Mouse (Mus musculus): ENCODE results near the gene Rassf10. TPM values are rescaled to one million over a fixed set of nuclear protein-coding genes. Genes with fewer than 3 reads are reported as not detected.

The Rassf10 gene
- polyA plus RNA-seq, 1 experiment, result not detected

- TF ChIP-seq GATA1 (IDR thresholded peaks at IDR 0.05; ENCODE audit: borderline replicate concordance, low read length), result no peak
- Histone ChIP-seq H3K4me3 (replicated peaks) (no peak overlapping the region), H3K27me3 (replicated peaks) (peaks cover 53% of the 10 kb centered on the region), H3K36me3 (replicated peaks; ENCODE audit: low read length) (no peaks in the 10 kb centered on the region), H3K9me3 (peaks cover 18% of the 10 kb centered on the region), H3K4me1 (peaks cover 7% of the 10 kb centered on the region; the same call in 1 of the 2 replicates)
These were observed 2.2 kb downstream of the Rassf10 start for GRCm38 (mm10) chr7:112955955-112956354.

- no peak for TF ChIP-seq GATA1 (IDR thresholded peaks at IDR 0.05; ENCODE audit: borderline replicate concordance, low read length)
- no peak for TF ChIP-seq FLI1 (IDR thresholded peaks at IDR 0.05; ENCODE audit: low read length)
- H3K4me1 ChIP-seq, result peaks cover 7% of the 10 kb centered on the region; the same call in 1 of the 2 replicates
- H3K4me3 ChIP-seq (replicated peaks), result no peak overlapping the region
- peaks cover 49% of the 10 kb centered on the region for H3K27me3 ChIP-seq (replicated peaks)
- H3K36me3 ChIP-seq (replicated peaks; ENCODE audit: low read length), result no peaks in the 10 kb centered on the region
- H3K9me3 ChIP-seq, result peaks cover 18% of the 10 kb centered on the region
These were observed 3.2 kb downstream of the Rassf10 start for GRCm38 (mm10) chr7:112956961-112957360.

- peaks cover 18% of the 10 kb centered on the region for H3K9me3 ChIP-seq
- H3K36me3 ChIP-seq (replicated peaks; ENCODE audit: low read length), result no peaks in the 10 kb centered on the region
- no peak for TF ChIP-seq GATA1 (IDR thresholded peaks at IDR 0.05; ENCODE audit: borderline replicate concordance, low read length)
- no peak for TF ChIP-seq FLI1 (IDR thresholded peaks at IDR 0.05; ENCODE audit: low read length)
- H3K4me1 ChIP-seq, result peaks cover 7% of the 10 kb centered on the region; the same call in 1 of the 2 replicates
- no peak overlapping the region for H3K4me3 ChIP-seq (replicated peaks)
- peaks cover 49% of the 10 kb centered on the region for H3K27me3 ChIP-seq (replicated peaks)
These were observed 3.9 kb downstream of the Rassf10 start for GRCm38 (mm10) chr7:112957630-112958029.

GRCm38 (mm10) chr7:112966382-112966781, 12.6 kb downstream of the Rassf10 start:
- TF ChIP-seq FLI1 (IDR thresholded peaks at IDR 0.05; ENCODE audit: low read length), result no peak
- Histone ChIP-seq H3K4me1 (no peaks in the 10 kb centered on the region), H3K4me3 (replicated peaks) (no peak overlapping the region), H3K9me3 (no peaks in the 10 kb centered on the region), H3K27me3 (replicated peaks) (no peaks in the 10 kb centered on the region), H3K36me3 (replicated peaks; ENCODE audit: low read length) (no peaks in the 10 kb centered on the region)

DNA sequence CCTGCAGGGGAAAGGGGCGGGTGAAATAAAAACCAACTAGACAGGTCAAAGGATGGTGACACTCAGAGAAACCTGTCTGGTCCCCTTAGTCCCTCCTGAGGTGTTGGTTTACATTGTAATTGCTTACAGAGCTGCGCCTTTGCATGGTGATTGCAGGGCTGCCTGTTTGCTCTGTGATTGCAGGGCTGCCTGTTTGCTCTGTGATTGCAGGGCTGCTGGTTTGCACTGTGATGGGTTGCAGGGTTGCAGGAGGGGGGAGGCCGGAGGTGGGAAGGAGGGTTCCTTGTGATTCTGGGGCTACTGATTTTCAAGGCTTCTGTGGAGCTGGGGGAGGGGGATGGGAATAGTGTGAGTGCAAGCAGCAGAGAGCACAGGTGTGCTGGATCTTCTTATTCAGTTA, 13.0 kb downstream of the Rassf10 start:
- TF ChIP-seq FLI1 (IDR thresholded peaks at IDR 0.05; ENCODE audit: low read length), result no peak
- TF ChIP-seq GATA1 (IDR thresholded peaks at IDR 0.05; ENCODE audit: borderline replicate concordance, low read length), result no peak
- no peaks in the 10 kb centered on the region for H3K9me3 ChIP-seq
- H3K4me3 ChIP-seq (replicated peaks), result no peak overlapping the region
- H3K4me1 ChIP-seq, result no peaks in the 10 kb centered on the region
- H3K27me3 ChIP-seq (replicated peaks), result no peaks in the 10 kb centered on the region
- H3K36me3 ChIP-seq (replicated peaks; ENCODE audit: low read length), result no peaks in the 10 kb centered on the region

DNA sequence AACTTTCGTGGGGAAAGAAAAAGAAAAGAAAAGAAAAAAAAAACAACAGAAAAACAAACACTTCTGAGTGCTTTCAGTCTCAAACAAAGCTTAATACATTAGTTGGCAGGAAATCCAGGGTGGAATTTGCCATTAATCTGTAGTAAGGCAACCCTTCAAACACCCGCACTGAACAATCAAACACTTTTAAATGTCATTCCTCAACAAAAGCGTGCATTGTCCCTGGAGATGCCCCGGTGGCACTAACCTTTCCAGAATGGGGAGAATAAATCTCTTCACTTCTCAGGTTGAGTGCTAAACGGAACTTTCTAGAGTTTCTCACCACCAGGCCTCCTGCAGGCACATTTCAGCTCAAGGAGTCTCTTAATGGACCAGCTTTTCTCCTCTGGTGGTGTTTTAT, 29.6 kb downstream of the Rassf10 start:
- peaks cover 3% of the 10 kb centered on the region for H3K27me3 ChIP-seq (replicated peaks)
- H3K9me3 ChIP-seq, result no peaks in the 10 kb centered on the region
- TF ChIP-seq GATA1 (IDR thresholded peaks at IDR 0.05; ENCODE audit: borderline replicate concordance, low read length) (no peak), FLI1 (IDR thresholded peaks at IDR 0.05; ENCODE audit: low read length) (no peak)
- H3K4me3 ChIP-seq (replicated peaks), result no peak overlapping the region
- H3K36me3 ChIP-seq (replicated peaks; ENCODE audit: low read length), result no peaks in the 10 kb centered on the region
- no peaks in the 10 kb centered on the region for H3K4me1 ChIP-seq

- no peak overlapping the region for H3K4me3 ChIP-seq (replicated peaks)
- H3K36me3 ChIP-seq (replicated peaks; ENCODE audit: low read length), result no peaks in the 10 kb centered on the region
- no peaks in the 10 kb centered on the region for H3K4me1 ChIP-seq
- TF ChIP-seq GATA1 (IDR thresholded peaks at IDR 0.05; ENCODE audit: borderline replicate concordance, low read length) (no peak), FLI1 (IDR thresholded peaks at IDR 0.05; ENCODE audit: low read length) (no peak)
- peaks cover 3% of the 10 kb centered on the region for H3K27me3 ChIP-seq (replicated peaks)
- H3K9me3 ChIP-seq, result peaks cover 2% of the 10 kb centered on the region
These were observed 31.2 kb downstream of the Rassf10 start for GRCm38 (mm10) chr7:112984704-112985577.

DNA sequence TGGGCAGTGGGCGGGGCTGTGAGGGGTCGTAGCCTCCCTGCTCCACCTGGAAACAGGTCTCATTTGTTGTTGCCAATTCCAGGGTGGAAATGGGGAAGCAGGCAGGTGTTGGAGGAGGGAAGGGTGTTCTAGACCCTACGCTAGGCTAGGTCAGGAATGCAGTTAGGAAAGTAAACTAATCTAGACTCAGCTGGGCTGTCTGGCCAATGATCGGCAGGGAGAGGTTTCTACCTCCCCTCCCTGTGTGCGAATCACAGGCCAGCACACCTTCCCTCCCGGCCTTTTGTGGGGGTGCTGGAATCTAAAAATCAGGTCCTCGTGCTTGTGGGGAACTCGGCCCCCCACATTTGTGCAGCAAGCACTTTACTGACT, 31.8 kb downstream of the Rassf10 start:
- Histone ChIP-seq H3K4me3 (replicated peaks) (no peak overlapping the region), H3K36me3 (replicated peaks; ENCODE audit: low read length) (no peaks in the 10 kb centered on the region), H3K4me1 (no peaks in the 10 kb centered on the region), H3K9me3 (peaks cover 6% of the 10 kb centered on the region), H3K27me3 (replicated peaks) (peaks cover 3% of the 10 kb centered on the region)
- TF ChIP-seq GATA1 (IDR thresholded peaks at IDR 0.05; ENCODE audit: borderline replicate concordance, low read length) (no peak), FLI1 (IDR thresholded peaks at IDR 0.05; ENCODE audit: low read length) (no peak)

DNA sequence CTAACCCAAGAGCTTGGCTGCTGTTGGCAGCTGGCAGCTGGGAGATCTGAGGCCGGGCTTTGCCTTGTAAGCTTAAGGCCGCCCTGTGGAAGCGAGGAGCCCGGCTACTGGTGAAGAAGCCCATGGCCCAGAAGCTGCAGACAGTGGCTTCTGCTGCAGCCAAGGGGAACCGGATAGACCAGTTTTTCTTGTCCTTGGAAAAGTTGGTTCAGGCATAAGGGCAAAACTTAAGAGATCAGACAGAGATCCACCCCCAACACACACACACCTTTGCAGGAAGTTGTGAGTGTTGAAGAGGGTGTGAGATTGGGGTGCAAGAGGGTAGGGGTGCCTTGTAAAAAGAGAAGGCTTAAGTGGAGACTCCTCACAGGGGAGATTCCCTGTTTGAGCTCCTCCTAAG, 39.2 kb downstream of the Rassf10 start:
- Histone ChIP-seq H3K4me1 (no peaks in the 10 kb centered on the region), H3K36me3 (replicated peaks; ENCODE audit: low read length) (no peaks in the 10 kb centered on the region), H3K27me3 (replicated peaks) (no peaks in the 10 kb centered on the region), H3K9me3 (peaks cover 6% of the 10 kb centered on the region), H3K4me3 (replicated peaks) (no peak overlapping the region)
- TF ChIP-seq GATA1 (IDR thresholded peaks at IDR 0.05; ENCODE audit: borderline replicate concordance, low read length) (no peak), FLI1 (IDR thresholded peaks at IDR 0.05; ENCODE audit: low read length) (no peak)

- no peaks in the 10 kb centered on the region for H3K9me3 ChIP-seq
- no peak for TF ChIP-seq FLI1 (IDR thresholded peaks at IDR 0.05; ENCODE audit: low read length)
- TF ChIP-seq GATA1 (IDR thresholded peaks at IDR 0.05; ENCODE audit: borderline replicate concordance, low read length), result no peak
- H3K4me3 ChIP-seq (replicated peaks), result no peak overlapping the region
- no peaks in the 10 kb centered on the region for H3K4me1 ChIP-seq
- no peaks in the 10 kb centered on the region for H3K36me3 ChIP-seq (replicated peaks; ENCODE audit: low read length)
- H3K27me3 ChIP-seq (replicated peaks), result no peaks in the 10 kb centered on the region
These were observed 49.9 kb downstream of the Rassf10 start for GRCm38 (mm10) chr7:113003565-113004255.
